ENCODE assay signal across 8 mouse cellular contexts in the genomic region with DNA sequence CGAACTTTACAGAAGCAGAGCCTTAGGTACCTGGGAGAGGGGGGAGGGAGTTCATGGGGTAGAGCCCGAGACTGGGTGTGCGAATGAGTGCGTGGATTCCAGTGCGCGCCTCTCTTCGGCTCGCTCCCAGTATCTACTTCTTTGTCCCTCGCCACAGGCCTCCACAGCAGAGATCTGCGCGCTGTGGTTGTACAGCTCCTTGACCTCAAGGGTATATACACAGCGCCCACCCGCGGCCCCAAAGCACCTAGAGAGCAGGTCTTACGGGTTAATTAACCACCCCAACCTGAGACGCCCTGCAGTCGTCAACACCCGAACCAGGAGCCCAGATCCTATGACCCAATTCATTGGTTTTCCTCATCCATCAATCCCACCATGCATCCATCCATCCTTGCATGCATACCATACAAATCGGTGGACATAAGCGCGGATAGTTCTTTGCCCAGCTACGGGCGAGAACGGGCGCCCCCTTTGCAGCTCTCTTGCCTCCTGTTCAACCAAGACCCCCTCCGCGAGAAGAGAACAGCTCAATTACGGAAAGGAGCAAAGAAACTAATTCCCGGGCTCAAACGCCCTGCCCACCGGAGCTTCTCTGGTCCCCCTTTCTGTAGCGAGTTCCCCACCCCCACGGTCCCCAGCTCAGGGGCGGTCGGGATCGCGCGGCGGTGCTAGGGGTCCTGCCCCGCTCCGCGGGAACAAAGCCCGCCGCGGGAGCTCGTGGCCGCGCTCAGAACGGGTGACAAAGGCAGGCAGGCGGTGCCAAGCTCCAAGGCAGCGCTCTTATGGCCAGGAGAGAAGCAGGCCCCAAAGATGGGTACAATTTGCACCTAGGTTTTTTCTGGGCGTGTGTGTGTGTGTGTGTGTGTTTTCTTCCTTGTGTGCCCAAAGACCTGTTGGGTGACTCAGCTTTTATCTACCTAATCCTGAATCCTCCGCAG. TPM values are rescaled to one million over a fixed set of nuclear protein-coding genes. Genes with fewer than 3 reads are reported as not detected.
DNase-seq lines count a peak whose midpoint lies in the region; ATAC-seq lines count a peak whose summit lies in the region.

No protein-coding gene starts in this region.

- DNase-seq in heart, embryonic 10.5 days (ENCODE audit: low spot score): no peak
- no peak for DNase-seq in heart, adult 9 months (ENCODE audit: low spot score in 2 of 2)
- DNase-seq in R1 (ENCODE audit: low read depth, low spot score): peak; percentile 53
- peak; percentile 85 for DNase-seq in forebrain, embryonic 14.5 days (ENCODE audit: low spot score)
- peak; percentile 48 to 72 for DNase-seq in kidney, postnatal 25 days
- DNase-seq in adrenal gland, adult 8-10 months: no peak
- no peak for DNase-seq in yolk sac, embryonic 10.5 days (ENCODE audit: low spot score)

- H3K9ac ChIP-seq in forebrain, embryonic 14.5 days (ENCODE audit: low read length): peak overlapping the region; percentile 99
- peak overlapping the region; percentile 86 for H3K9ac ChIP-seq in neural tube, embryonic 12.5 days

- H3K27ac ChIP-seq in heart, embryonic 10.5 days: peak overlapping the region; percentile 37; the same call in 1 of the 2 replicates
- H3K27ac ChIP-seq in forebrain, embryonic 14.5 days (ENCODE audit: low read depth, low read length): peak overlapping the region; percentile 99
- H3K27ac ChIP-seq in neural tube, embryonic 12.5 days: peak overlapping the region; percentile 97

- H3K4me3 ChIP-seq in heart, embryonic 10.5 days: peak overlapping the region; percentile 59
- H3K4me3 ChIP-seq in forebrain, embryonic 14.5 days (ENCODE audit: low read depth, low read length): peak overlapping the region; percentile 94
- H3K4me3 ChIP-seq in neural tube, embryonic 12.5 days: peak overlapping the region; percentile 48

- H3K36me3 ChIP-seq in heart, embryonic 10.5 days: no peaks in the 10 kb centered on the region
- H3K36me3 ChIP-seq in forebrain, embryonic 14.5 days (ENCODE audit: control insufficient read depth, insufficient read depth, low read length): no peaks in the 10 kb centered on the region
- H3K36me3 ChIP-seq in neural tube, embryonic 12.5 days: no peaks in the 10 kb centered on the region

- H3K4me2 ChIP-seq in forebrain, embryonic 14.5 days (ENCODE audit: low read length): peak overlapping the region; percentile 97
- H3K4me2 ChIP-seq in neural tube, embryonic 12.5 days (replicated peaks): peak overlapping the region; percentile 92

- ATAC-seq in forebrain, embryonic 14.5 days: peak; percentile 59
- peak; percentile 60 for ATAC-seq in neural tube, embryonic 12.5 days (ENCODE audit: low FRiP score, low read depth)

- peaks cover 88% of the 10 kb centered on the region for H3K27me3 ChIP-seq in heart, embryonic 10.5 days (ENCODE audit: insufficient read depth, poor library complexity, severe bottlenecking)
- H3K27me3 ChIP-seq in forebrain, embryonic 14.5 days (replicated peaks; ENCODE audit: control insufficient read depth, insufficient read depth, low read length): no peaks in the 10 kb centered on the region
- H3K27me3 ChIP-seq in neural tube, embryonic 12.5 days (replicated peaks): peaks cover 4% of the 10 kb centered on the region; the same call in 1 of the 2 replicates

- WGBS in heart, embryonic 10.5 days: under 1% methylated on average over 53 of the region's 53 CpGs
- under 1% methylated on average over 53 of the region's 53 CpGs for WGBS in forebrain, embryonic 14.5 days
- under 1% methylated on average over 53 of the region's 53 CpGs for WGBS in neural tube, embryonic 12.5 days

- H3K4me1 ChIP-seq in heart, embryonic 10.5 days: peaks cover 21% of the 10 kb centered on the region
- H3K4me1 ChIP-seq in forebrain, embryonic 14.5 days (ENCODE audit: control insufficient read depth, insufficient read depth, low read length): peaks cover 14% of the 10 kb centered on the region
- peaks cover 44% of the 10 kb centered on the region for H3K4me1 ChIP-seq in neural tube, embryonic 12.5 days

- no peaks in the 10 kb centered on the region for H3K9me3 ChIP-seq in heart, embryonic 10.5 days
- no peaks in the 10 kb centered on the region for H3K9me3 ChIP-seq in forebrain, embryonic 14.5 days (replicated peaks; ENCODE audit: control insufficient read depth, low read length)
- H3K9me3 ChIP-seq in neural tube, embryonic 12.5 days: no peaks in the 10 kb centered on the region

RNA-seq across cellular contexts. Expression of a gene that starts 9.1 kb away (rescaled TPM):
- polyA plus RNA-seq in heart, embryonic 10.5 days (2016; fragmentation: Nextera tagmentation; extraction: Ambion mirVana): 0.03 and 0.43 TPM in 2 replicates
- polyA plus RNA-seq in forebrain, embryonic 14.5 days (2014; fragmentation: Nextera tagmentation; extraction: Ambion mirVana): 28.9 and 35.3 TPM in 2 replicates
- polyA plus RNA-seq in neural tube, embryonic 12.5 days (2016; fragmentation: Nextera tagmentation; extraction: Ambion mirVana): 17.2 and 17.8 TPM in 2 replicates
- total RNA-seq in adrenal gland, adult 8-10 months (2022): under 1 TPM; 0.03 to 0.11 (median 0.08) TPM

Comparison
In these comparisons a context has a peak if more than half of its experiments do, and no peak if none do; other contexts are left out.
1. DNase-seq: peak in R1 (single experiment), forebrain, embryonic 14.5 days (single experiment) and kidney, postnatal 25 days (2 of 2); none in heart, embryonic 10.5 days (single experiment), heart, adult 9 months (0 of 2), adrenal gland, adult 8-10 months (single experiment) and yolk sac, embryonic 10.5 days (single experiment).
2. H3K27ac ChIP-seq: peak in every context shown above with its lines; median percentile 99 in forebrain, embryonic 14.5 days; 97 in neural tube, embryonic 12.5 days; 37 in heart, embryonic 10.5 days.
3. RNA of a gene that starts 9.1 kb away (polyA plus RNA-seq): 28.9 to 35.3 TPM in forebrain, embryonic 14.5 days and 17.2 to 17.8 TPM in neural tube, embryonic 12.5 days; 0.03 to 0.43 TPM in heart, embryonic 10.5 days; every median in the first group is over 10 times any median in the second.
4. Peak in every context shown above with its lines, with median percentiles within 50 percentile points of each other: H3K4me3 ChIP-seq.